Mouse (Mus musculus) bone marrow macrophage, adult 2 months (primary cell): ENCODE measurements around the gene Adgrl3. TPM values are rescaled to one million over a fixed set of nuclear protein-coding genes. Genes with fewer than 3 reads are reported as not detected.

ENCODE experiments used
- H3K27ac ChIP-seq: 2 replicates; pipeline ENCODE4 v1.5.1; 2012; ENCODE audit warnings: low read depth, low read length; ENCODE audit not compliant: insufficient read depth
- H3K4me1 ChIP-seq: 2 replicates; pipeline ENCODE4 v1.6.1; 2012; ENCODE audit warnings: low read length; ENCODE audit not compliant: control insufficient read depth, insufficient read depth
- H3K4me3 ChIP-seq: 2 replicates; pipeline ENCODE4 v1.5.1; 2012; ENCODE audit warnings: mild to moderate bottlenecking, low read length, moderate library complexity; ENCODE audit not compliant: insufficient read depth
- CTCF ChIP-seq: IDR thresholded peaks from 2 replicates; pipeline ENCODE4 v1.5.1; 2012; ENCODE audit warnings: low read depth, mild to moderate bottlenecking, low read length, moderate library complexity
- POLR2A ChIP-seq: IDR thresholded peaks from 2 replicates; pipeline ENCODE4 v1.6.1; 2012; ENCODE audit warnings: mild to moderate bottlenecking, low read depth, low read length, borderline replicate concordance
- polyA plus RNA-seq: library from polyadenylated mRNA; stranded (reverse); fragments of >200 nt; gene quantifications from 2 replicates; pipeline ENCODE4 v1.2.4, GENCODE M21; 2012; ENCODE audit not compliant: missing spikeins, insufficient read depth, insufficient read length

Adgrl3 gene
- polyA plus RNA-seq, 1 experiment, result not detected

- Histone ChIP-seq H3K4me1 (no peaks in the 10 kb centered on the region), H3K4me3 (no peak overlapping the region), H3K27ac (no peak overlapping the region)
- TF ChIP-seq CTCF, result no peak
- TF ChIP-seq POLR2A, result no peak
Measured at GRCm38 (mm10) chr5:81218500-81219057, 198.6 kb downstream of the Adgrl3 start.

- H3K4me3 ChIP-seq, result no peak overlapping the region
- no peak for TF ChIP-seq CTCF
- TF ChIP-seq POLR2A, result no peak
- H3K4me1 ChIP-seq, result no peaks in the 10 kb centered on the region
- H3K27ac ChIP-seq, result no peak overlapping the region
Measured at GRCm38 (mm10) chr5:81224465-81224864, 204.5 kb downstream of the Adgrl3 start.

GRCm38 (mm10) chr5:81225486-81225885 lies 205.5 kb downstream of the Adgrl3 start:
- H3K4me3 ChIP-seq, result no peak overlapping the region
- no peaks in the 10 kb centered on the region for H3K4me1 ChIP-seq
- no peak for TF ChIP-seq POLR2A
- TF ChIP-seq CTCF, result no peak
- no peak overlapping the region for H3K27ac ChIP-seq

GRCm38 (mm10) chr5:81227256-81227655 lies 207.3 kb downstream of the Adgrl3 start:
- no peak overlapping the region for H3K27ac ChIP-seq
- H3K4me1 ChIP-seq, result no peaks in the 10 kb centered on the region
- TF ChIP-seq POLR2A (no peak), CTCF (no peak)
- H3K4me3 ChIP-seq, result no peak overlapping the region

GRCm38 (mm10) chr5:81248724-81249123 lies 228.8 kb downstream of the Adgrl3 start:
- TF ChIP-seq POLR2A (no peak), CTCF (no peak)
- no peak overlapping the region for H3K4me3 ChIP-seq

GRCm38 (mm10) chr5:81256091-81256490 lies 236.2 kb downstream of the Adgrl3 start:
- TF ChIP-seq CTCF (no peak), POLR2A (no peak)
- Histone ChIP-seq H3K4me1 (no peaks in the 10 kb centered on the region), H3K27ac (no peak overlapping the region), H3K4me3 (no peak overlapping the region)

More at GRCm38 (mm10) chr5:81248724-81249123, 228.8 kb downstream of the Adgrl3 start:
- Histone ChIP-seq H3K4me1 (no peaks in the 10 kb centered on the region), H3K27ac (no peak overlapping the region)

GRCm38 (mm10) chr5:81269689-81270088 lies 249.8 kb downstream of the Adgrl3 start:
- no peak for TF ChIP-seq POLR2A
- TF ChIP-seq CTCF, result no peak

GRCm38 (mm10) chr5:81275346-81276047 lies 255.6 kb downstream of the Adgrl3 start:
- no peak overlapping the region for H3K27ac ChIP-seq
- TF ChIP-seq POLR2A, result no peak
- no peak for TF ChIP-seq CTCF
- H3K4me1 ChIP-seq, result no peaks in the 10 kb centered on the region
- H3K4me3 ChIP-seq, result no peak overlapping the region

More at GRCm38 (mm10) chr5:81269689-81270088, 249.8 kb downstream of the Adgrl3 start:
- no peaks in the 10 kb centered on the region for H3K4me1 ChIP-seq
- no peak overlapping the region for H3K27ac ChIP-seq
- no peak overlapping the region for H3K4me3 ChIP-seq

- TF ChIP-seq CTCF, result no peak
- H3K27ac ChIP-seq, result no peak overlapping the region
Measured at GRCm38 (mm10) chr5:81279246-81279645, 259.3 kb downstream of the Adgrl3 start.

GRCm38 (mm10) chr5:81285643-81286042 lies 265.7 kb downstream of the Adgrl3 start:
- Histone ChIP-seq H3K4me1 (no peaks in the 10 kb centered on the region), H3K4me3 (no peak overlapping the region), H3K27ac (no peak overlapping the region)
- TF ChIP-seq CTCF, result no peak
- TF ChIP-seq POLR2A, result no peak

More at GRCm38 (mm10) chr5:81279246-81279645, 259.3 kb downstream of the Adgrl3 start:
- H3K4me3 ChIP-seq, result no peak overlapping the region
- no peaks in the 10 kb centered on the region for H3K4me1 ChIP-seq

- H3K4me1 ChIP-seq, result no peaks in the 10 kb centered on the region
- no peak overlapping the region for H3K27ac ChIP-seq
- no peak overlapping the region for H3K4me3 ChIP-seq
- TF ChIP-seq POLR2A, result no peak
- no peak for TF ChIP-seq CTCF
Measured at GRCm38 (mm10) chr5:81301874-81302273, 281.9 kb downstream of the Adgrl3 start.
